Mouse (Mus musculus): ENCODE data around the gene Cbs.

The Cbs gene

GRCm38 (mm10) chr17:31583185-31583584 is 53.9 kb downstream of the Cbs start:
- no peak for DNase-seq

GRCm38 (mm10) chr17:31580344-31580743 is 56.7 kb downstream of the Cbs start:
- peak; percentile 54 for DNase-seq

- no peak for DNase-seq
These were observed 60.5 kb downstream of the Cbs start for GRCm38 (mm10) chr17:31576394-31577175.

- DNase-seq = no peak
These were observed 62.4 kb downstream of the Cbs start for GRCm38 (mm10) chr17:31574662-31575061.

GRCm38 (mm10) chr17:31571689-31572088 is 65.3 kb downstream of the Cbs start:
- no peak for DNase-seq

- DNase-seq = no peak
These were observed 66.6 kb downstream of the Cbs start for GRCm38 (mm10) chr17:31570321-31570925.

- no peak for DNase-seq
These were observed 67.3 kb downstream of the Cbs start for GRCm38 (mm10) chr17:31569756-31570155.

- no peak for DNase-seq
These were observed 70.8 kb downstream of the Cbs start for GRCm38 (mm10) chr17:31566276-31566675.

- peak; percentile 90 for DNase-seq
These were observed 71.6 kb downstream of the Cbs start for GRCm38 (mm10) chr17:31565141-31566056.

- no peak for DNase-seq
These were observed 72.2 kb downstream of the Cbs start for GRCm38 (mm10) chr17:31564858-31565140.

GRCm38 (mm10) chr17:31564015-31564857 is 72.8 kb downstream of the Cbs start, which contains the start of gene Pknox1:
Gene Pknox1 (plus strand): TSS chr17:31564734.
- DNase-seq = peak; percentile 100

GRCm38 (mm10) chr17:31563632-31564014 is 73.4 kb downstream of the Cbs start:
- DNase-seq = no peak

- no peak for DNase-seq
These were observed 77.8 kb downstream of the Cbs start for GRCm38 (mm10) chr17:31559021-31559789.
